Mouse (Mus musculus) bone marrow macrophage, adult 2 months (primary cell): ENCODE results near the gene H2-M10.6.
"Not testable (repeated sequence)": the region's sequence is repeated elsewhere in the genome, so short reads cannot be mapped to it uniquely, and the experiment has no call there.

Source experiments
- CTCF ChIP-seq: IDR thresholded peaks from 2 replicates; pipeline ENCODE4 v1.5.1; 2012; ENCODE audit warnings: low read depth, mild to moderate bottlenecking, low read length, moderate library complexity
- POLR2A ChIP-seq: IDR thresholded peaks from 2 replicates; pipeline ENCODE4 v1.6.1; 2012; ENCODE audit warnings: mild to moderate bottlenecking, low read depth, low read length, borderline replicate concordance

- TF ChIP-seq POLR2A, CTCF: not testable (repeated sequence)
Measured at GRCm38 (mm10) chr17:36772610-36773009, 39.4 kb upstream of the H2-M10.6 start, which contains the start of gene H2-M10.5.
